Mouse (Mus musculus): ENCODE results near the gene Dner. TPM values are rescaled to one million over a fixed set of nuclear protein-coding genes. Genes with fewer than 3 reads are reported as not detected.

Dner gene
- polyA plus RNA-seq, 1 experiment from 2014 or later = 0.89 TPM

DNA sequence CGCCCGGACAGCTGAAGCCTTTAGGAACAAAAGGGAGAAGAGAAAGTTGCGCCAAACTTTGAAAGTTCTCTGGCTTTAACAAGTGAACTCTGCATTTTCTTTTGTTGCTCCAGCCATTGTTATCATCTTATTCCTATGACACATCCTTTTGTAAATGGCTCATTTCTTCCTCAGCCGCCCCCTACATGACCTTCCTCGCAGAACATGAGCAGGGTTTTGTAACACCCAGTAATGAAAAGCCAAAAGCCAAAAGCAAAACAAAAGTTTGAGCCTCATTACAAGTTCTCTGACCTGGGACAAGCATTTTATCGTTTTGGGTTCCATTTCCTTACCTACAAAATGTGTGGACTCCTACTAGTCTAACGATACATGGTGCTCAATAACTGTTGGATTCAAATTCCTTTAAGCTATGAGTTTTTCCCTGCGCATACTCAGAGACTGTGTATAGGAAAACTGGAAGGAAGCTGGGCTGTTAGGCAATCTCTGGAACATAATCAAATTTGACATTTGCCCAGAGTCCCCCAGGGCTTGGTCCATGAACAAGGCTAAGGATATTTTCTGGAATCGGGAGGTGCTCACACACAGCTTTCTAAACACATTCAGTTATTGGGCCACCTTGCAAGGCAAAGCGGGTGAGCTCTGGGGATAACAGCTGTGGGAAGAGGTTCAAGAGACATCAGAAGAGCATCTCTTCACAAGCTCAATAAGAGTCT, 246.3 kb downstream of the Dner start:
- WGBS = 91% methylated on average over 10 of the region's 10 CpGs
- no peak overlapping the region for H3K4me3 ChIP-seq
- no peaks in the 10 kb centered on the region for H3K27me3 ChIP-seq (ENCODE audit: low read depth, poor library complexity, severe bottlenecking)
- no peaks in the 10 kb centered on the region for H3K36me3 ChIP-seq
- no peaks in the 10 kb centered on the region for H3K4me1 ChIP-seq
- no peak overlapping the region for H3K27ac ChIP-seq
- no peaks in the 10 kb centered on the region for H3K9me3 ChIP-seq (replicated peaks)
- no peak for DNase-seq (ENCODE audit: low spot score)

DNA sequence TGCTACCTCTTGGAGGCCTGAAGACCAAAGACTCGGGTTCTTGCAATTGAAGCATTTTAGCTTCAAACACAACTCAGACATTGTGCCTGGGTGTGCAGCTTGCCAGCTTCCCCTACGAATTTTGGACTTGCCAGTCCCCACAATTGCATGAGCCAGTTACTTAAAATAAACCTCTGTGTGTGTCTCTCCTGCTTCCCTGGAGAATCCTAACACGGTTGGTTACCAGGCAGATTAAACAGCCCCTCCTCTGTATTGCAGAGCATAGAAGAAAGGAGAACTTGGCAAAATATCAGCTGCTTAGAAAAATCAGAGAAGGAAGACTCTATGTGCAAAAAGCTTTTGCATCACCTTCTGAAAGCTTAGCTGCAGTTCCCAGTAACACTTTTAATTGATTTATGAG, 252.4 kb downstream of the Dner start:
- H3K36me3 ChIP-seq = no peaks in the 10 kb centered on the region
- H3K27me3 ChIP-seq (ENCODE audit: low read depth, poor library complexity, severe bottlenecking) = no peaks in the 10 kb centered on the region
- no peaks in the 10 kb centered on the region for H3K4me1 ChIP-seq
- DNase-seq (ENCODE audit: low spot score) = no peak
- no peak overlapping the region for H3K27ac ChIP-seq
- 74% methylated on average over 3 of the region's 3 CpGs for WGBS
- no peaks in the 10 kb centered on the region for H3K9me3 ChIP-seq (replicated peaks)
- H3K4me3 ChIP-seq = no peak overlapping the region

DNA sequence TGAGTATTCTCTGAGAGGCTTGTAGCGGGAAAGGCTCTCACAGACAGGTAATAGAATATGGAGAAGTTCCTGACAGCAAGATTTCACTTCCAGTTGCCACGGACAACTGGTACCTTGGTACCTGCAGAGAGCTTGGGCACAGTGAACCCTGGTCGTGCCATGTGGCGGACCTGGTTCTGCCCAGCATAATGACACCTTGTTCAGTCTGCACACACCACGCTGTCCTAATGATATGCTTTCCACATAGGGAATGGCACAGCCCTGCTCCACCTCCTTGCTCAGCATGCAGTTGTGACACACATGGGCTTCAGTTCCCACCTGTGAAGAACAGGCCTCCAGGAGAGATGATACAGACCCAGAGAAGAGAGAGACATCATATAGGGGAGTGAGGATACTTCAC, 253.0 kb downstream of the Dner start:
- H3K36me3 ChIP-seq = no peaks in the 10 kb centered on the region
- DNase-seq (ENCODE audit: low spot score) = no peak
- no peaks in the 10 kb centered on the region for H3K4me1 ChIP-seq
- H3K27ac ChIP-seq = no peak overlapping the region
- H3K27me3 ChIP-seq (ENCODE audit: low read depth, poor library complexity, severe bottlenecking) = no peaks in the 10 kb centered on the region
- no peaks in the 10 kb centered on the region for H3K9me3 ChIP-seq (replicated peaks)
- 94% methylated on average over 5 of the region's 5 CpGs for WGBS
- H3K4me3 ChIP-seq = no peak overlapping the region

DNA sequence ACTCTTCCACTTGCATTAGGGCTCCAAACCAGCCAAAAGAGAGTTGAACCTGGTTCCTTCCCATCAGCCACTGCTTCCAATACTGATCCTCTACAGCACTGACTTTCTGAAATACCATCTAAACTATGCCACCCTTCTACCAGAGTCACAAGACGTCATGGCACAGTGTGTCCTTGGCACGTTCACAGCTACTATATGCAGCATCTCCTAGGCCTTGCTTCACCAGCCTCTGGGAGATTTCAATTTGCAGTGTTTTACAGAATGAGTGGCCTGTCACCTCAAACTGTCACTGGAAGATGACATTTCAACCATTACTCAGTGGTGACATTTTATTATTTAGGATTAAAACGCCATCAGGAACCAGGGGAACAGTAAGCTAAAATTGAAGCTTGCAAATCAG, 254.6 kb downstream of the Dner start:
- Histone ChIP-seq H3K9me3 (replicated peaks) (no peaks in the 10 kb centered on the region), H3K4me1 (no peaks in the 10 kb centered on the region), H3K4me3 (no peak overlapping the region), H3K27ac (no peak overlapping the region), H3K27me3 (ENCODE audit: low read depth, poor library complexity, severe bottlenecking) (no peaks in the 10 kb centered on the region), H3K36me3 (no peaks in the 10 kb centered on the region)
- 92% methylated on average over 3 of the region's 3 CpGs for WGBS
- DNase-seq (ENCODE audit: low spot score) = no peak

DNA sequence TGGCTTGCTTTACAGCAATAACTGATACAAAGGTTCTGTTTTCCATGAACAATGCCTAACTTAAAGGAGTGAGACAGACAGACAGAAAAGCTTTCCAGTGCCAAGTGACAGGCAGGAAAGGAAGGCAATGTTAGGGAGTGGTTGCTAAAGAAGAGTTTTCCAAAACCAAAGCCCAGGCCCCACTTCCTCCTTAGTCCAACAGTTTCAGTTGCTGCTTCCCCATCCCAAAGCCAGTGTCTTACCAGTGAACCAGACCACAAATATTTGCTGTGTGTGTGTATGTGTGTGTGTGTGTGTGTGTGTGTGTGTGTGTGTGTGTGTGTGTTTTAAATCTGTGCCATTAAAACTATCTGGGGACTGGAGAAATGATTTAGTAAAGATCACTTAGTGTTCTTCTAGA, 258.5 kb downstream of the Dner start:
- no peaks in the 10 kb centered on the region for H3K4me1 ChIP-seq
- no peak overlapping the region for H3K4me3 ChIP-seq
- DNase-seq (ENCODE audit: low spot score) = no peak
- no peaks in the 10 kb centered on the region for H3K27me3 ChIP-seq (ENCODE audit: low read depth, poor library complexity, severe bottlenecking)
- no peaks in the 10 kb centered on the region for H3K36me3 ChIP-seq
- H3K9me3 ChIP-seq (replicated peaks) = no peaks in the 10 kb centered on the region
- no peak overlapping the region for H3K27ac ChIP-seq

DNA sequence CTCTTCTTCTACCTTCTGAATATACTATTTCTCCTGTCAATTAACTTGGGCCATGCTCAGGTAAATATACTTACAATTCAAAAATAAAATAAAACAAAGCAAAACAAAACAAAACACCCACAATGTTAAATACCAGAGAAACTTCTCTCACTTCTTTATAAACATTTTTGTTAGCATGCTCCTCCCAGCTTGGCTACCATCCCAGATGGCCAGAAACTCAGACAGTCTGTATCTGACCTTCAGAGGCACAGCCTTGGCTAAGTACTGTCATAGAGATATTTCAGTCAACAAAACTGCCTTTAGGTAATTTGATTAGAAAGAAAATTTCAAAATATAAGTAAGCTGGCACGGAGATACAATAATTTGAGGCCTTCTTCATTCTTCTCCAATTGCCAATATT, 259.7 kb downstream of the Dner start:
- WGBS = 70% methylated on average over 1 of the region's 1 CpGs
- no peaks in the 10 kb centered on the region for H3K36me3 ChIP-seq
- no peaks in the 10 kb centered on the region for H3K4me1 ChIP-seq
- no peak overlapping the region for H3K4me3 ChIP-seq
- no peaks in the 10 kb centered on the region for H3K9me3 ChIP-seq (replicated peaks)
- no peaks in the 10 kb centered on the region for H3K27me3 ChIP-seq (ENCODE audit: low read depth, poor library complexity, severe bottlenecking)
- no peak for DNase-seq (ENCODE audit: low spot score)
- H3K27ac ChIP-seq = no peak overlapping the region

DNA sequence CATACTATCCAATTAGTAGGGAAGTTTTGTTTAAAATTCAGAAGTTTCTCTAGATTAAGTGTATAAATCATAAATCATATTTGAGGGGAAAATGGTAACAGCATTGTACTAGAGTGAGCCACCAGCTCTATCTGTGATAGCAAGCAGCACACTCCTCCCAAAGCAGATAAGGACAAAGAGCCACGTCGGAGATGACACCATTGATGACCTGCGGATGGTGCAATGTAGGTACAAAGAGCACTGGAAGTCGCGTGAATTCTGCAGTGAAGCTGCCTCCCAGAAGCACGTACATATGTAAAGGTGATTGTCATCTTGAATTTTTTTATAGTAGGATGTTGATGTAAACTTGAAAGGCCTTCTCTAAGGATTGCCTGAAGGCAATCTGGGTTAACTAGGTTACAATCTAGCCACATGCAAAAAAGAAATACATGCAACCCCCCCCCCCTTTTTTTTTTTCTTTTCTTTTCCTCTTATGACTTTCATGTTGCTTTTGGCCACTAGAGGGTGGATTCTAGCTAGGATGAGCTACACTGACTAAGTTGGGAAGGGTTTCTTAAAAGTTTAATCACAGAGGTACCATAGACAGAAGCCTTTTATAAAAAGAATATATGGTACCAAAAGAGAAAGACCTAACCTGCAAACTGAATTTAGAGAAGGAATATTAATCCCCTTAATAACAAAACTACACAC, 262.6 kb downstream of the Dner start:
- H3K36me3 ChIP-seq = no peaks in the 10 kb centered on the region
- no peaks in the 10 kb centered on the region for H3K9me3 ChIP-seq (replicated peaks)
- no peak overlapping the region for H3K27ac ChIP-seq
- H3K4me3 ChIP-seq = no peak overlapping the region
- H3K4me1 ChIP-seq = no peaks in the 10 kb centered on the region
- 87% methylated on average over 6 of the region's 6 CpGs for WGBS
- H3K27me3 ChIP-seq (ENCODE audit: low read depth, poor library complexity, severe bottlenecking) = no peaks in the 10 kb centered on the region
- DNase-seq (ENCODE audit: low spot score) = no peak

DNA sequence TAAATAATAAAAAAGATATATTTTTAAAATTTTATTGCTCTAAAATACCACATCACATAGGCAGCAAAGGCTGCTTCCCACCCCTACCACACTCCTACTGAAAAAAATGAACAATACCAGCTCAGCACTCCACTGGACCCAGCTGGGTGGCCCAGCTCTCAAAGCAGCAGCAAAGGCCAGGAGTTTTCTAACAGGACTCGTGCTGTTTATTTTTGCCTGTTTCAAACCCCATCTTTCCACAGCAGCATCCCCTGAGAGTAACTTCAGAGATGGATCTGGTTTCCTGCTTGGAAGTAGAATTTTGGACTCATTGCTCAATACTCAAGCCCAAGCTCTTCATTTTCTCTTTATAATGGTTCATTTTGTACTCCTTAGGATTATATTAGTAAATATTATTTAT, 263.7 kb downstream of the Dner start:
- no peak overlapping the region for H3K4me3 ChIP-seq
- H3K9me3 ChIP-seq (replicated peaks) = no peaks in the 10 kb centered on the region
- H3K27me3 ChIP-seq (ENCODE audit: low read depth, poor library complexity, severe bottlenecking) = no peaks in the 10 kb centered on the region
- no peak overlapping the region for H3K27ac ChIP-seq
- no peaks in the 10 kb centered on the region for H3K4me1 ChIP-seq
- DNase-seq (ENCODE audit: low spot score) = no peak
- WGBS = 76% methylated on average over 1 of the region's 1 CpGs
- no peaks in the 10 kb centered on the region for H3K36me3 ChIP-seq

DNA sequence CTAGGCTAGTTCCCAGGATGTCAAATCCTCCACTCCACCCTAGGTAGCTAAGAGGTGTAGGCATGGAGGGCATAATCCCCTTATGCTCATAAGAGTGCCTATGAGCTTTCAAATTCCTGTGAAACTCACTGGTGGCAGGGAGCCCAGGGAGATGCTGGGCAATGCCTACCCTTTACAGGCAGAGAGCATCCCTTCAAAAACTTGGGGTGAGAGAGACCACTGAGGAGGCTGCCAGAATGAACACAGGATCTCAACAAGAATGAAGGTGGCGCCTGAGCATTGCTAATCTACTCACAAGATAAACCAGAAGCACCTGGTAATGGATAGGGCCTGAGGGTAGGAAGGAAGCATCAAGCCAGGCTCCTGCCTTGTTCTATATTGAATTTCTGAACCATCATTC, 267.7 kb downstream of the Dner start:
- 63% methylated on average over 1 of the region's 1 CpGs for WGBS
- H3K4me1 ChIP-seq = no peaks in the 10 kb centered on the region

DNA sequence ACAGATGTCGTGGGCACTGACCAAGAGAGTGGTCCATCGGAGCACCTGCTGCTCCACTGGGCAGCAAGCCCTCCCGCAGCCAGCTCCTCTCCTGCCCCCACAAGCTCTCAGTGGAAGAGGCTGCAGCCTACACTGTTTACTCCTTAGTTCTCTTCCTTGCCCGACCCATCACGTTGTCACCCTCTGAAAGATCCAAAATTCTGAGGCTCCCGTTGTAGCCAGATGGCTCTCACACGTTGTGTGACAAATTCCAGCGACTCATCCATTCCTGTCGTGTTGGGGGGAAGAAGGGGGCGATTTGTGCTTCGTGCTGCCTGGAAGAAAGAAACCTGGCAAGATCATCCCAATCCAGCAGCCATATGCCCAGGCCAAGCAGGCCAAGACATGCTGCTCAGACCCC, 268.3 kb downstream of the Dner start:
- no peaks in the 10 kb centered on the region for H3K9me3 ChIP-seq (replicated peaks)

More for the DNA sequence above, 267.7 kb downstream of the Dner start:
- DNase-seq (ENCODE audit: low spot score) = no peak
- Histone ChIP-seq H3K36me3 (no peaks in the 10 kb centered on the region), H3K27me3 (ENCODE audit: low read depth, poor library complexity, severe bottlenecking) (no peaks in the 10 kb centered on the region), H3K4me3 (no peak overlapping the region), H3K9me3 (replicated peaks) (no peaks in the 10 kb centered on the region), H3K27ac (no peak overlapping the region)

DNA sequence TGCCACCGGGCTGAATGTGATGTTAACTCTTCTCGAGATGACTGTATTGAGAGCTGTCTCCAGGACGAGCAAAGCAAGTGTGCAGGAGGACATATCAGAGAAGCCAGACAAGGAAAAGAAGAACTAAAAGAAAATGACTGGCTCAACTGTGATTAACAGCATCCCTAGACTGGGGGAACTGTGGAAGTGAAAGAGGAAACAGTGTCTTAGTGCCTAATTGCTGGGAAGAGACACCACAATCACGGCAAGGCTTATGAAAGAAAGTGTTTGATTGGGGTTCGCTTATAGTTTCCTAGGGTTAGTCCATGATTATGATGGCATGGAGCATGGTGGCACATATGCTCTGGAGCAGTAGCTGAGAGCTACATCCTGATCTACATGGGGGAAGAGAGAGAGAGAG, 269.3 kb downstream of the Dner start:
- Histone ChIP-seq H3K9me3 (replicated peaks) (no peaks in the 10 kb centered on the region), H3K4me1 (no peaks in the 10 kb centered on the region), H3K4me3 (no peak overlapping the region), H3K27me3 (ENCODE audit: low read depth, poor library complexity, severe bottlenecking) (no peaks in the 10 kb centered on the region), H3K27ac (no peak overlapping the region), H3K36me3 (no peaks in the 10 kb centered on the region)
- no peak for DNase-seq (ENCODE audit: low spot score)
- WGBS = 88% methylated on average over 5 of the region's 5 CpGs

More for the DNA sequence above, 268.3 kb downstream of the Dner start:
- Histone ChIP-seq H3K27ac (no peak overlapping the region), H3K4me1 (no peaks in the 10 kb centered on the region), H3K4me3 (no peak overlapping the region), H3K27me3 (ENCODE audit: low read depth, poor library complexity, severe bottlenecking) (no peaks in the 10 kb centered on the region), H3K36me3 (no peaks in the 10 kb centered on the region)
- WGBS = 74% methylated on average over 11 of the region's 11 CpGs
- DNase-seq (ENCODE audit: low spot score) = no peak

DNA sequence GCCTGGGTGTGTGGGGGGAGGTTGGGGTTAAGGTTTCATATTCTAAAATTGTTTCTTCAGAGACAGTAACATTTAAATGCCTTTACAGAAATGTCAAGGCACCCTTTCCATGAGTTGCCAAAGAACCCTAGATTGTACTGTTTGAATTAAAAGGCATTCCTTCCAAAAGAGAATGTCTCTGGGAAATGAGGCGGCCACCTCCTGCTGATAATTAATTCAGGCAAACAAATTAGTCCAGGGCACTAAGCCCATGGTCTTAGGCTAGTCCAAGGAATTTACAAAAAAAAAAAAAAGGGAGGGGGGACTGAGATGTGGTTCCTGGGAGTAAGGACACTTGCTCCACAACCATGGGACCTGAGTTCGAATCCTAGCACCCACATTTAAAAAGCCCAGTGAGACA, 273.1 kb downstream of the Dner start:
- WGBS = 76% methylated on average over 2 of the region's 2 CpGs
- Histone ChIP-seq H3K27me3 (ENCODE audit: low read depth, poor library complexity, severe bottlenecking) (no peaks in the 10 kb centered on the region), H3K27ac (no peak overlapping the region), H3K4me3 (no peak overlapping the region), H3K4me1 (no peaks in the 10 kb centered on the region), H3K36me3 (no peaks in the 10 kb centered on the region), H3K9me3 (replicated peaks) (no peaks in the 10 kb centered on the region)
- DNase-seq (ENCODE audit: low spot score) = no peak

DNA sequence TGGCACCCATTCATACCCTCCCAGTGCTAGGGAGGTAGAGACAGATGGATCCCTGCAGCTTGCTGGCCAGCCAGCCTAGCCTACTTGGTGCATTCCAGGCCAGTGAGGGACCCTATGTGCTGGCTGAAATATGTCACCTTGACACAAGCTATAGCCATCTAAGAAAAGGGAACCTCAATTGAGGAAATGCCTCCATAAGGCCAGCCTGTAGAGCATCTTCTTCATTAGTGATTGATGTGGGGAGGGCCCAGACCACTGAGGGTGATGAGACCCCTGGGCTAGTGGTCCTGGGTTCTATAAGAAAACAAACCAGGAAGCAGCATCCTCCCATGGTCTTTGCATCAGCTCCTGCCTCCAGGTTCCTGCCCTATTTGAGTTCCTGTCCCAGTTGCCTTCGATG, 274.2 kb downstream of the Dner start:
- Histone ChIP-seq H3K4me3 (no peak overlapping the region), H3K27me3 (ENCODE audit: low read depth, poor library complexity, severe bottlenecking) (no peaks in the 10 kb centered on the region), H3K27ac (no peak overlapping the region), H3K36me3 (no peaks in the 10 kb centered on the region), H3K9me3 (replicated peaks) (no peaks in the 10 kb centered on the region), H3K4me1 (no peaks in the 10 kb centered on the region)
- 88% methylated on average over 1 of the region's 1 CpGs for WGBS
- DNase-seq (ENCODE audit: low spot score) = no peak

DNA sequence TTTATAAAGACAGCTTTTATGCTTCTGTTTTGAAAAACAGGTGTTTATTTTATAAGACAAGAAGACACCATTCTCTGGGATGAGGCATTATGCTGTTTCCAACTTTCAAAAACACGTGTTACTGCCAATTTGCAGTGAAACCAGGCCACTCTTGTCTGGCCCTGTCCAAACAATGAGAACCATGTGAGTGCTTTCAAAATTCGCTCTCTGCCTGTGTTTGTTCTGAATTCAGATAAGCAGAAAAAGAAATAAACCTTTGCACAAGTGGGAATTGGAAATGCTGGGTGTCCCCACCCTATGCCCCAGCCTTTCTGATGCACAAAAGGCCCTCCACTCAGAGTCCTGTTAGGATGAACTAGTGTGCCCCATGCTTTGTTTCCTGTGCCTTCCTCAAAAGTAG, 276.6 kb downstream of the Dner start:
- no peak overlapping the region for H3K27ac ChIP-seq
- H3K9me3 ChIP-seq (replicated peaks) = no peaks in the 10 kb centered on the region
- DNase-seq (ENCODE audit: low spot score) = no peak
- no peaks in the 10 kb centered on the region for H3K4me1 ChIP-seq
- WGBS = 79% methylated on average over 2 of the region's 2 CpGs
- H3K27me3 ChIP-seq (ENCODE audit: low read depth, poor library complexity, severe bottlenecking) = no peaks in the 10 kb centered on the region
- no peaks in the 10 kb centered on the region for H3K36me3 ChIP-seq
- H3K4me3 ChIP-seq = no peak overlapping the region

All from limb, embryonic 10.5 days (tissue).